Mouse (Mus musculus): Measurements from ENCODE around the gene Gzmb. TPM values are rescaled to one million over a fixed set of nuclear protein-coding genes. Genes with fewer than 3 reads are reported as not detected.
"Not testable (repeated sequence)": the region's sequence is repeated elsewhere in the genome, so short reads cannot be mapped to it uniquely, and the experiment has no call there.

The Gzmb gene
- polyA plus RNA-seq (2017; shearing (Covaris generic)): 100 to 1,000 TPM; 142 to 148 TPM

DNA sequence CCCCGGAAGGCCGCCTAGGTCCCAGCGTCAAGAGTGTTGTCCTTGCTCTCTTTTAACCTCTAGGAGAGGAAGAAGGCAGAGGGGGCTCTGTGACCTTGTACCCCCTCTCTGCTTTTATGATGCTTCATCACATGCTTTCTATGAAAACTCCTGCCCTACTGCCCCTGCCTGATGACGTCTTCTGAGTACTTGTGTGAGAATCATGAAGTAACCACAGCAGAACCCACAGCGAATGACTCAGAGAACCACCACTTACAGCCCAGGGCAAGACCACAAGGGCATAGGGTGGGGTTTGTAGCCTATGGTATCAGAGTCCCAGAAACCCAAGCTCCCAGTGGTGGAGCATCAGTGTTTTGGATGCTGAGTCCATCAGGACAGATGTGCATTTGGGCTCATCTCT, at the start of gene Gzmb:
Gzmb (minus strand) TSS at position 108 of the 400 bp plus-strand sequence.
- peak; percentile 90 for ATAC-seq

DNA sequence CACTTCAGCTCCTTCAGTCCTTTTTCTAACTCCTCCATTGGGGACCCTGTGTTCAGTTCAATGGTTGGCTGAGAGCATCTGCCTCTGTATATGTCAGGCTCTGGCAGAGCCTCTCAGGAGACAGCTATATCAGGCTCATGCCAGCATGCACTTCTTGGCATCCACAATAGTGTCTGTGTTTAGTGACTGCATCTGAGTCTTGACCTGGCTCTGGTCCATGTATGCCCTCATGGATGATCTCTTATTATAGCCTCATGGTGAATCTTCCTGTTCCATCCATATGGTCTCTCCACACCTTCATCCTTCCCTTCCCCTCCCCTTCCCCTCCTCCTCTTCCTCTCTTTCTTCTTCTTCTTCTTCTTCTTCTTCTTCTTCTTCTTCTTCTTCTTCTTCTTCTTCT, 49.7 kb upstream of the Gzmb start:
- not testable (repeated sequence) for ATAC-seq

DNA sequence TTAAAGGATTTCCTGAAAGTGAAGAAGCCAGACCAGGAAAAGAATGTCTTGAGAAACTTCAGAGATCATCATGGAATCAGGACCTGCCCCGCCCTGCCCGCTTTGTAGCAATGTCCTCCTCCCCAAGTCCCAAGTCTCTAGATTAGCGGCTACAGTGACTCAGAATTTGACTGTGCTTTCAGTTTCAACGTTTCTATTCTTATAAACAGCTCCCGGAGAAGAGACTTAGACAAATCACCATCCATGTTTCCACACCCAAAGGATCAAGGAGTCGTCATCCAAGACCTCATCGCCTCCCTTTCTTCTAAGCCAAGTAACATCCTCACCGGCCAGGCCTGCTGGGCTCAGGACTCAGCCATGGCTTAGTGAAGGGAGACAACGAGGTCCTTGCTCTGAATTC, 48.2 kb upstream of the Gzmb start:
- ATAC-seq: no peak

DNA sequence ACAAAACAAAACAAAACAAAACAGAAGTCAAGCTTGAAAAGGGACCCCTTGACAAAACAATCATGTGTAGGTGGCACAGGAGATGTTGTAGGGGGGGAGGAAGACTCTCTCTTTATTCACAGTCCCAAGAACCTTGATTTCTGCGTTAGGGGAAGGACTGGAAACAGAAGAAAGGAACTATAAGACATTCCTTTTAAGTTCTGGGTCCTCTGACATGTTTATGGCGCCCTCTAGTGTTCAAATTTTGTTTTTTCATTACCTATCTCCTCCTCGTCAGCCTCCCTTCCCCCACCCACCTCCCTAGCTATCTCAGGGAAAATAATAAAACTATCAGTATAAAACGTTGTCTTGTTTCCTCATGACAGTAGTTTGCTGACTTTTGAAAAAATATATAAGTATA, 42.1 kb upstream of the Gzmb start:
- peak; percentile 78 for ATAC-seq

DNA sequence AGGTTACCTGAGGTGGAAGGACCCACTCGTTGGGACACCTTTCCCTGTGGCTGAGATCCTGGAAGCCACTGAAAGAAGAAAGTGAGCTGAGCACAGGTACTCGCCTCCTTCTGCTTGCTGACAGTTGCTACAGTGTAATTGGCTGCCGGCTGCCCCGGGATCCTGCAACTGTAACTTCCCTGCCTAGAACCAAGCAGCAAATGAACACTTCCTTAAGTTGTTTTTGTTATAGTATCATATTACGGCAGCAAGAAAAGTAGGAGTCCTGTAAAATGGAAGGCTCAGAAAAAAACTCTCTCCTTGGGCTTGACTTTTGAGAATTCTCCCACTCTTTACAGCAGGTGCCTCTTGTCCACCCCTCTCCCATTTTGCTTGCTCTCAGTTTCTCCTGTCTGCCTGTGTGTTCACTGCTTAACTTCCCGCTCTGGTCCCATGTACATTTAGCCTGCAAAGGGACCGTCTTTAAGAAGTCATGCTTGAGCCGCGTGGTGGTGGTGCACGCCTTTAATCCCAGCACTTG, 41.5 kb upstream of the Gzmb start:
- no peak for ATAC-seq

DNA sequence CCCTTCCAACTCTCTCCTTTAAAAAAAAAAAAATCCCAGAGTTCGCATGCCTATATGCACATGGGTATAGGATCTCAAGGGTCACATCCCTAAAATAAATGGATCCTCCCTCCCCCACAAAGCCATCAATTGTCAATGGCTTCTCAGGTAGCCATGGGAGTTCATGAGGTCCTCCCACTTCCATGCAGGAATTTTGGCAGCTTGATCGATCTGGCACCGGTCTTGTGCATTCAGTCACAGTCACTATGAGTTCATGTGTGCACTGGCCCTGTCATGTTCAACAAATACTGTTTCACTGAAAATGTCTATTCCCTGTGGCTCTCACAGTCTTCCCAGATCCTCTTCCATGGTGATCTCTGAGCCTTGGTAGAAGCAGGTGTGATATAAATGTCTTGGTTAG, 40.0 kb upstream of the Gzmb start:
- ATAC-seq: no peak

DNA sequence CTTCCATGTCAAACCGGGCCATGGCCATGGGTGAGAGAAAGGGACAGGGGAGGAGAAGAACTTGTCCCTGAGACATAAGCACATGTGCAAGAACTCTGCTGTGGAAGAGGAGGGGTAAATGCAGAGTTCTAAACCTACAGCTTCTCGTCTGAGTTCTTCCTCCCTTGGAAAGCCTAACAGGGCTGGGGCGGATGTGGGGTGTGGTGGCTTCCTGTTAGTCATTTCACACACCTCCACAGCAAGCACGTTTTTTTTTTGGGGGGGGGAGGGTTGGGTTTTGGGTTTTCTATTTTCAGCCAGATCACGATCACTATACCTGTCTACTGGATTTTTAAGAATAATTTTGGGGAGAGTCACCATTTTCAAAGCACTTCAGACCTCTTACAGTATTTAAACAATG, 34.7 kb upstream of the Gzmb start:
- ATAC-seq: peak; percentile 91

DNA sequence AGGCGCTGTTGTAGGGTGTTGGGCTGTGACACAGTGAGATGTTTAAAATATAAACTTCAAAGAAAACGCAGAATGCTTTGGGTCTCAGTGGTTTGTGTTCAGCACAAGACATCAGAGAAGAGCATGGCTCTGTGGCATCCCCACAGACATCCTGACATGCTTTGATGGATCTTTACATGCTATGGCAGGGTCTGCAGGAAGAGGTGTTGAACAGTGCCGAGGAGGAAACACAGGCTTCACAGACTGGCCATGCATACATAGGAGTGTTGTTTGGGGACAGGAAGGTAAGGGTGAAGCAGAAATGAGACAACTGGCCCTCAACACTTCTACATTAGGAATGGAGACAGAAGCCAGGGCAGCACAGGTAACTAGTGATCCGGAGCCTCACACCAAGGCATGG, 34.0 kb upstream of the Gzmb start:
- peak; percentile 42 for ATAC-seq

DNA sequence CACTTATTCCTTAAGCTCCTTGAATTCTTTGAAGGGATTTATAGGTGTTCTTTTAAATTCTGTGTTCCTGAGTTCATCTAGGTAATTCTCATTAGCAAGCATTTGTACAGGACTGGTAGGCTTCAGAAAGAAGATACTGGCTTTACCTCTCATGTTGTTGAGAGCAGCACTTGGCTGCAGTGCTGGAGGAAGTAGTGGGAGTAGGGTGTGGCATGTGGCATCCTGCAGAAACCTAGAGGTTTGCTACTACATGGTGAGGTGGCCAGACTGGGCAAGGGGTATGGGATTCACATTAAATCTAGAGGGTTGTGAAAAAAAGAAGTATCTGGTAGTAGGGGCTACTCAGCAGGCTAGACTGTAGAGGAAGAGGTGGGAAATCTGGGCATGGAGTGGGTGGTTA, 31.1 kb upstream of the Gzmb start:
- peak; percentile 26 for ATAC-seq

DNA sequence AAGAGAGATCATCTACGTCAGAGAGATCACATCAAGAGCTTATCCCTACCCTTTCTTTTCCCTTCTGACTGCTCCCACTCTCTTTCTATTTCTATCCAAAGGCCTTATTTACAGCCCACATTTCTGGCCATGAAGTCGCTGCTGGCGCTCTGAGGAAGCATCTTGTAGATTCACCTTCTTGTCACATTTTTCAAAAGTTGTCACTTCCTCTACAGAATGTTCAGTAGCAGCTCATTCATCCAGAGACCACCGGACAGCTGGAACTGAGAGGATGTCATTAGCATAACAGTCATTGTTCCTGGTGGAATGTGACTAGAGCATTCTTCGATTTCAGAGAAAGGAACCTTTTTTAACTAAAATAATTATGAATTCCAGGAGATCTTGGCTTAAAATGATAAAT, 26.6 kb upstream of the Gzmb start:
- ATAC-seq: no peak

DNA sequence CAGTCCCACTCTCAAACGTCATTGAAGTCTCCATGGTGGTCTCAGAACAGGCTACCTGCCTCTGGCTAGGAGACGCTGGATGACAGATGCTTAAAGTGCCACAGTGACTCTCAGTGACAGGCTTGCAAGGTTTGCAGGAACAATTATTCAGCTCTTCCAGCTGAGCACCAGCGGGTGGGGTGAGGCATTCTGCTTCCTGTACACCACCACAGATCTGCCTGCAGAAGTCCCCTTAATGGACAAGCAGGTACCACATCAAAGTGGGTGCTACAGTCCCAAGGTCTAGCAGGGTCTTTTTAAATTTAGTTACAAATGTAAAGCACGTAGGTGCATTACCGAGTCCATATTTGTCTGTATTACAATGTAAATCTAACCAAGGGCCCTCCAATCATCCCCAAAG, 25.7 kb upstream of the Gzmb start:
- peak; percentile 52 for ATAC-seq

DNA sequence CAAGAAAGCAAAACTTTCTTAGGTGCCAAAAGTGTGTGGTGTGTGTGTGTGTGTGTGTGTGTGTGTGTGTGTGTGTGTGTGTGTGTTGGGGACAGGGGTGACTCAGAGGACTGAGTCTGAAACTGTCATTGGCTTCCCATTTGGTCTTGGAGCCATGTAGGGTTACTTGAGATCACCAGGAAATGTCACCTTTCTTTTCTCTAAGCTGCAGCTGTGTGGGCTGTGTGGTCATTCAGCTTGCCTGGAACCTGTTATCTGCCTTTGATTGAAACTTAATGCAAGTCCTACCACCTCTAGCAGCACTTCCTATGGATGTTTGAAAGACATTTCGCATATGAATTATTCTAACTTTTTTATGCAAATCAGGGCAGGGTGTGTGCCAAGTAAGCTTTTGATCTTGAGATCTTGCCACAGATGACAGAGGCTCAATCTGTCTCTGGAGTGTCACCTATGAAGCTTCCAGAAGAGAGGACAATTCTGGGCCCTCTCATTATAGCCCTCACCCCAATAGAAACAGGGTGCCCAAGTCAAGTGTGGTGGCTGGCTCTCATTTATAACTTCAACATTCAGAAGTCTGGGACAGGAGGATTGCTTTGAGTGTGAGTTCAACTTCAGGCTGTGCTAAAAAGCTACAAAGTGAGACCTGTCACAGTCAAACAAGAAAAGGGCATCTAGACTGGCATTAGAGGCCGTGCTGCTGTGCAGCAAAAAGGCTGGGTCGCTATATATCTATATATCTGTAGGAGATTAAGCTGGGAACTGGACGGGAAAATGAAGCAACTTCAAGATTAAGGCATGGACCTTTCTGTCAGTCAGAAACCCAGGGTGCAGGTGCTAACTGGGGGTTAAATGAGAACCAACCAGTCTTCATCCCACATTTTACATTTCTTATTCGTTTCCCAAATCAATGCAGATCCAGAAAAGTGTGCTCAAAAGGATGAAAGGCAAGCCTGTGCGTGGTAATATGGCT, 22.6 kb upstream of the Gzmb start:
- ATAC-seq: peak; percentile 75

DNA sequence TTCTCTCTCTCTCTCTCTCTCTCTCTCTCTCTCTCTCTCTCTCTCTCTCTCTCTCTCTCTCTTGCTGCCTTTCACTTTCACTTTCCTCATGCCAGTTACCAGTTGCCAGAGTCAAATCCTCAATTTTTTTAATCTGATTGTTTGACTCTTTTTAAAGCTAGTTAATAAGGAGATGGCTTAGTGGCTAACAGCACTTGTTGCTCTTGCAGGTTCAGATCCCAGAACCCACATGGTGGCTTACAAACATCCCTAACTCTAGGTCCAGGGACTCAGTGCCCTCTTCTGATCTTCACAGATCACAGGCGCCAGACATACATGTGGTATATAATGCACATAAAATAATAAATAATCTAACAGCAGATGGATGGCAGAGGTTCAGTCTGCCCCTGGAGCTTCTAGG, 21.8 kb upstream of the Gzmb start:
- ATAC-seq: peak; percentile 4

DNA sequence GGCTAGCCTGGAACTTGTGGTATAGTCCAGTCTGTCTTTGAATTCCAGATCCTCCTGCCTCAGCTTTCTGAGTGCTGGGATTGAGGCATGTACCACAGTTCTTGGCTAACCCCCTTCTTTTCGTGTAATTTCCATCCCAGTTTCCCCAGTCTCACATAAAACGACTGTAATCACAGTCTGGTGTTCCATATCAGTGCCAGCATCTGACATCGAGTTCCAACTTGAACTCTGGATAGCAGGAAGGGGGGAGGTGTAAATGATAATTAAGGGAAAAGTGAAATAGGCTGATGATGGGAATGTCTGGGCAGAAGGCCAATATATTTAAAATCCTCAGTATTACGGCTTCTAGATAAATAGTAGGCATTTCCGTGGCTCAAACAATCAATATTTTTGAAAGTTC, 19.0 kb upstream of the Gzmb start:
- no peak for ATAC-seq

DNA sequence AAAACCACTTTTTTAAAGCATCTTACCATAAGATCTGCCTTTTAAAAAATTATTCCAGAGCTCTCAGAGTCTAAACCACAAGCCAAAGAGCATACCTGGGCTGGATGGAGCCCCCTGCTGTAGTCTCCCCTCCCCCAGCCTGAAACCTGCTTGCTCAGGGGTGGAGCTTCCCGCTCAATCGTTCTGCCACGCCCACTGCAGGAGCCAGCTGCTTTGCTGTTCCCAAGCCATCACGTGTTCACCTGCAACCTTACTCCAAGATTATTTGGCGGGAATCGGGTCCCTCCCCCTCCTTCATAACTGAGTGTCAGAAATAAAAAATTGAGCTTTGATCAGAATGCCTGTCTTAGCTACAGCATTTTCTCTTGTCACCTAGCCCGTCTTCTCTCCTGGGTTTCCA, 16.6 kb upstream of the Gzmb start:
- ATAC-seq: not testable (repeated sequence)

DNA sequence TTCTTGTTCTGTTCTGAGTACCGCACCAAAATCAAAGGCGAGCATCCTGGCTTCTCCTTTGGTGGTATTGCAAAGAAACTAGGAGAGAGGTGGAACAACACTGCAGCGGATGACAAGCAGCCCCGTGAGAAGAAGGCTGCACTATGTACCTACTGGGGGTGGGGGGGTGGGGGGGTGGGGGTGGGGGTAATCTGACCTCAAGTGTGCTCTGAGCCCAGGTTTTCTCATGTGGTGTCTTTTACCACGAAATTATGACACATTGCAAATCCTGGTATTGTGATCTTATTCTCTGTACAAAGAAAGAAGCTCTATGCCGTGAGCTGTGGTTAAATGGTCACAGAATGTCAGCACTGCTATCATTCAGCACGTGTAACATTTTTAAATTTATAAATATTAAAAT, 14.0 kb upstream of the Gzmb start:
- ATAC-seq: peak; percentile 56

DNA sequence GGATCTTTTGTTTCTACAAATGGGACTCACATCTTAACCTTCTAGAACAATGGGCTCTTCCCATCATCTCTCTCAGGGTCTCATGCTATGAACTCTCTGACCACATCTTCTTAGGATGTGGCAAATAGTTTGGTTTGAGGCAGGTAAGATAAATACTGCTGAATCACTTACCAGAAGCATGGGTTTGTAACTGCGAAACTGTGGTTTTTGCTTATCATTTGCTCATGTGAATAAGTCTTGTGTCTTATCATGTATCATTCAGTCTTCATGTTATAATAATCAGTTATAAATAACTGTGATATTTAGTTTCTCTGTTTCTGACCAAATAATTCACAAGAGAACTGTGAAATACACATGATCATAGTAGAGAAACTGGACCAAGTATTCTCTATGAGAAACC, 4.0 kb upstream of the Gzmb start:
- ATAC-seq: no peak

DNA sequence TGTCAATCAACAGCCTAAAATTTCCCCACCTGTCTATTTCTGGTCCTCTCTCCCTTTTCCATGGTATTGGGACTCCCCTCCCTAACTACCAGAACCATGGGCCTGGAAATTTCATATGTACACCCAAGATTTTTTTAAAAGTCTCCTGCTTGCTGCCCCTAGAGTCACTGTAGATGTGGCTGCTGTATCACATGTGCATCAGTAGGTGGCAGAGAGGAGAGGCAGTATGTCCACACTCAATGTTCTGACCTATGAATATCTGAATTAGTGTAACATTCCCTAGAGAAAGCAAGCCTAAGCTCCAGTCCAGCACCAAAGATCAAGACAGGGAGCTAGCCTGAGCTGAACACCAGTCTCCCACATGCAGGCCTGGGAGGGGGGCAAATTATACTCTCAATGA, 21.7 kb downstream of the Gzmb start:
- ATAC-seq: peak; percentile 77

DNA sequence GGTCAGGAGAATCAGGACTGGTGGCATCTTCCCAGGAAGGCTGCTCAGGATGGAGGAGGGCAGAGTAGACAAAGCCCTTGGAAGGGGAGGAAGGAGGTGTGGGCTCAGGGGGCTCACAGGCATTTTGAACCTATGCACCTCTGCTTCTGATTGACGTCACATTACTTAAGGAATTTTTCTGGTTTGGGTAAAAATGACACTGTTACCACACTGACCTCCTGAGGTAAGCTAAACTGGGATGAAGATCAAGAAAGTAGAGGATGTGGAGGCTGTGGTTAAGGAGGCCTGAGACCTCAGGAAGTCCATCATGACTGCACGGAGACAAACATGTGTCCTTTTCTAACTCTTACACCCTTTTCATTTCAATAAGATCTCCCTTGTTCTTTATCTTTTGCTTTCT, 27.5 kb downstream of the Gzmb start, which contains the start of gene Gzmc:
Gzmc (minus strand) TSS at position 101 of the 400 bp plus-strand sequence.
- ATAC-seq: no peak

DNA sequence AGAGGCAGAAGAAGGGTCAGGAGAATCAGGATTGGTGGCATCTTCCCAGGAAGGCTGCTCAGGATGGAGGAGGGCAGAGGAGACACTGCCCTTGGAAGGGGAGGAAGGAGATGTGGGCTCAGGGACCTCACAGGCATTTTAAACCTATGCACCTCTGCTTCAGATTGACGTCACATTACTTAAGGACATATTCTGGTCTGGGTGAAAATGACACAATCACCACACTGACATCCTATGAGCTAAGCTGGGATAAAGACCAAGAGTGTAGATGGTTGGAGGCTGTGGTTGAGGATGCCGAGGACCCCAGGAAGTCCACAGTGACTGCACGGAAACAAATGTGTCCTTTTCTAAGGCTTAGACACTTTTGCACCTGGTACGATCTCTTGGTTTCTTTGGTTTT, 50.7 kb downstream of the Gzmb start, which contains the start of gene Gzmf:
Gzmf (minus strand) TSS at position 101 of the 400 bp plus-strand sequence.
- ATAC-seq: no peak

Measured in activated CD4-positive, CD25-positive, alpha-beta regulatory T cell, adult 4 months (primary cell).